Mouse (Mus musculus) liver, embryonic 12.5 days (tissue): ENCODE data around the gene Mios. TPM values are rescaled to one million over a fixed set of nuclear protein-coding genes. Genes with fewer than 3 reads are reported as not detected.
A peak's percentile ranks its signal among the peaks of the same experiment; 100 is the strongest.

ENCODE experiments used
- ATAC-seq: fragments of 200-750 bp; cut with Nextera tagmentation; 2 replicates; pipeline ENCODE4 v1.8.0; 2017; ENCODE audit warnings: moderate number of reproducible peaks, mild to moderate bottlenecking, moderate library complexity
- H3K27ac ChIP-seq: fragments of 300-500 bp; sonication (generic); 2 replicates; pipeline ENCODE4 v1.5.1; 2016; ENCODE audit warnings: mild to moderate bottlenecking
- H3K27me3 ChIP-seq: fragments of 300-500 bp; sonication (generic); replicated peaks from 2 replicates; pipeline ENCODE4 v1.6.1; 2016; ENCODE audit warnings: mild to moderate bottlenecking, moderate library complexity
- H3K36me3 ChIP-seq: fragments of 300-500 bp; sonication (generic); 2 replicates; pipeline ENCODE4 v1.6.1; 2016; ENCODE audit warnings: mild to moderate bottlenecking, moderate library complexity
- H3K4me1 ChIP-seq: fragments of 300-500 bp; sonication (generic); 2 replicates; pipeline ENCODE4 v1.6.1; 2016
- H3K4me2 ChIP-seq: fragments of 300-500 bp; sonication (generic); 2 replicates; pipeline ENCODE4 v1.6.1; 2016; ENCODE audit warnings: mild to moderate bottlenecking, moderate library complexity
- H3K4me3 ChIP-seq: fragments of 300-500 bp; sonication (generic); 2 replicates; pipeline ENCODE4 v1.5.1; 2016; ENCODE audit warnings: mild to moderate bottlenecking, moderate library complexity
- H3K9ac ChIP-seq: fragments of 300-500 bp; sonication (generic); 2 replicates; pipeline ENCODE4 v1.6.1; 2016; ENCODE audit warnings: mild to moderate bottlenecking, moderate library complexity
- H3K9me3 ChIP-seq: fragments of 300-500 bp; sonication (generic); replicated peaks from 2 replicates; pipeline ENCODE4 v1.6.1; 2016; ENCODE audit warnings: mild to moderate bottlenecking, moderate library complexity
- WGBS: fragments of 180-500 bp; shearing (Covaris S2); methylation state at CpG from one replicate; pipeline ENCODE4 v1.1.7; 2016; ENCODE audit not compliant: insufficient replicate concordance; 5-methylcytosine and 5-hydroxymethylcytosine counted together
- polyA plus RNA-seq: library from polyadenylated mRNA; unstranded; fragments of >200 nt; fragmentation: Nextera tagmentation; extraction: Ambion mirVana; gene quantifications from 2 replicates; pipeline ENCODE4 v1.2.1, GENCODE M21; 2016

The Mios gene
- polyA plus RNA-seq, 1 experiment from 2014 or later: 24.4 TPM

DNA sequence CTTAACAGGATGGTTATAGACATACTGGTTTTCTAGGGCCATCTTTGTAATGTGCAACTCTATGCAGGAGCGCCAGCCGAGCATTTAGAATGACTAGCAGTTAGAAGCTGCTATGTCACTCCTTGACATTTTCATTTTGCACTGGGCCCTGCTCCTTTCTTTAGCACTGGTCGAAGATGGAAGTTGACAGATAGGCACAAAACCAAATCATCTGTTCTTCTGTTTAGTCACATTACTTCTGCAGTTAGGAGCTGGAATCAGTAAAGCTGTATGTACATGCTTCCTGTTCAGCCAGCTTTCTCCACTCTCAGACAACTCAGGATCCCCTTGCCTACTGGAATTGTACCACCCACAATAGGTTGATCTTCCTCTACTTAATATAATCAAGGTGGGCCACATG, 1.6 kb downstream of the Mios start:
- ATAC-seq: no peak
- Histone ChIP-seq H3K9me3 (no peaks in the 10 kb centered on the region), H3K27ac (peak overlapping the region; percentile 40), H3K4me2 (peak overlapping the region; percentile 76), H3K4me1 (peaks cover 11% of the 10 kb centered on the region), H3K36me3 (peaks cover 31% of the 10 kb centered on the region), H3K4me3 (peak overlapping the region; percentile 79), H3K9ac (peak overlapping the region; percentile 94; the same call in 1 of the 2 replicates), H3K27me3 (no peaks in the 10 kb centered on the region)
- 55% methylated on average over 3 of the region's 3 CpGs for WGBS

DNA sequence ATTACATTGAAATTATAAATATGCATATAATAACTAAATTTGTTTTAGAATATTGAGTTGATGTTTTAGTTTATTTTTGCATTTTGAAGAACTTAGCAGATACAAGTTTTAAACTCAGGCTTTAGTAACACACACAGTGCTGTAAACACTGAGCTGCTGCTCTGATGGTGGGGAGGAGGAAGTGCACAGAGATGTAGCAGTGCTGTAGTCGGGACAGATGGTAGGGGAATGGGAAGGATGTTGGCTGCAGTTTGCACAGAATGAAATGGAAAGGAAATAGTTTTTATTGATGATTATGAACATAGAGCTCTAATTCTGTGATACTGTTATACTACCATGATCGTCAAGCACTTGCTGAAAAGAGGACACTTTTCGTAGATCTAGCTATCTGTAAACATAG, 18.0 kb downstream of the Mios start:
- Histone ChIP-seq H3K4me1 (no peaks in the 10 kb centered on the region), H3K9ac (no peak overlapping the region), H3K36me3 (peaks cover 66% of the 10 kb centered on the region), H3K4me3 (no peak overlapping the region), H3K27me3 (no peaks in the 10 kb centered on the region), H3K9me3 (no peaks in the 10 kb centered on the region), H3K4me2 (no peak overlapping the region), H3K27ac (no peak overlapping the region)
- 74% methylated on average over 3 of the region's 3 CpGs for WGBS
- ATAC-seq: no peak

DNA sequence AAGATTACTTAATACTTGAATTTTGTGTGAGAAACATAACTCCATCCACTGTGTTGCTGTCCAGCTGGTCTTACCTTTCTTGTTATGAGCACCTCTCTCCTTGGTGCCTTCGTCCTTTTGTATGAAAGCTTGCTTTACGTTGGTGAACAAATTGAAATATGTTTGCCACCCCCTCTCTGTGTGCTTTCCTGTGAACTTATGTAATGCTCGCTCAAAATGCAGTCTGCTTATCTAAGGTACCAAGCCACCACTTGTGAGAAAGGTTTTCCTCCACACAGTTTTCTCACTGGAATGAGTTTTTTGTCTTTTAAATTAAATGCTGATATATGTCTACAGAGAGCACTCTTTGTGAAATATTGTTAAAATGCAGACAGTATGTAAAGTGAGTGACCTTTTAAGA, 19.6 kb downstream of the Mios start:
- H3K36me3 ChIP-seq: peaks cover 72% of the 10 kb centered on the region
- no peak for ATAC-seq

DNA sequence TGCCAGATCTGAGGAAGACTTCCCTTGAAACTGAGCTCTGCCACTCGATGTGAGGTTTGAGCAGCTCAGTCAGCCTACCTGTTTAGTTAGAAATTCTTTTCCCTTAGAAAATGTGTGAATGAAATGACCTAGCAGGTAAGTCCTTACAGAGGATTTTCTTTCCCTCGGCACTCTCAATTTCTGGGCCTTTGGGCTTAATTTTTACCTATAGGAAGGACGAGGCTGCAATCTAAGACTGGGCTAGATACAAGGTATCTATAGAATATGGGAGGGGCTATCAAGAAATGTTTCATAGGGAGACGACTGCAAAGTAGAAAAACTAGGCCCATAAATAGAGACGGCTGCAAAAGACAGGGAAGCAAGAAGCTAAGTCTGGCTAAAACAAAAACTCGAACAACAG, 49.3 kb downstream of the Mios start:
- WGBS: 5% methylated on average over 6 of the region's 6 CpGs
- Histone ChIP-seq H3K4me1 (peaks cover 20% of the 10 kb centered on the region), H3K4me2 (peak overlapping the region; percentile 79), H3K27ac (peak overlapping the region; percentile 74), H3K4me3 (peak overlapping the region; percentile 88), H3K9me3 (no peaks in the 10 kb centered on the region), H3K36me3 (peaks cover 29% of the 10 kb centered on the region), H3K27me3 (no peaks in the 10 kb centered on the region), H3K9ac (peak overlapping the region; percentile 77)
- no peak for ATAC-seq

More for the DNA sequence above, 19.6 kb downstream of the Mios start:
- H3K27ac ChIP-seq: no peak overlapping the region
- H3K9ac ChIP-seq: no peak overlapping the region
- no peaks in the 10 kb centered on the region for H3K4me1 ChIP-seq
- H3K27me3 ChIP-seq: no peaks in the 10 kb centered on the region
- no peaks in the 10 kb centered on the region for H3K9me3 ChIP-seq
- H3K4me3 ChIP-seq: no peak overlapping the region
- 76% methylated on average over 3 of the region's 3 CpGs for WGBS
- no peak overlapping the region for H3K4me2 ChIP-seq

DNA sequence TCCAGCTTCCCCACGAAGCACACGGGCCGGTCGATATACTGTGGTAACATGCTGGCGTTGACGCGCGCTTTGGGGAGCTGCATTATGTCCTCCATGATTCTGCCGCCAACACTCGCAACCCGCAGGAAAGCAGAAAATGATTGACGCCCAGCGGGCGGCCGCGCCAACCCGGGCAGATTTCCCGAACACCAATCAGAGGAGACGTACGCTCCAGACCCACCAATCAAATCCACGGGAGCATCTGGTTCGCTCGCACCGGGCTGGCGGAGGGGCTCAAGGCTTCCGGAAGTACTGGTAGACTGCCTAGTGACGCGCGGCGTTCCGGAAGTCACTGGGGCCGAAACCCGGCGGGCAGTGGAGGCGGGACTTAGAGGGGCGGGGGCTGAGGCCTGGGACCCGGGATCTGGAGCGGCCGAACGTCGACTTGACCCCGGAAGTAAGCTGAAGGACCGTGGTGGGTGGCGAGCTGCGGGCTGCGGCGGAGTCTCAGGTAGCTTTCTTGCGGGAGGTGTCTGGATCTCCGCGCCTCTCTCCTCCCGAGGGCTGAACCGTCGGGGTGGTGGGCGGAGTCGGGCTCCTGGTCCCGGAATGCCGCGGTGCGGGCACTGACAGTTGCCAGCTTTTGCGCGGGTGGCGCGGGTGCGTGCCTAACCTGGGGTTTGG, 50.1 kb downstream of the Mios start, which contains the start of the genes Rpa3, Umad1 and Gm45062:
Gene Rpa3, minus strand, starts transcription at position 170 of the 663 bp plus-strand sequence.
Gene Umad1, plus strand, starts transcription at position 285 of the 663 bp plus-strand sequence.
Gene Gm45062, plus strand, starts transcription at position 447 of the 663 bp plus-strand sequence.
- Histone ChIP-seq H3K36me3 (peaks cover 21% of the 10 kb centered on the region), H3K27me3 (no peaks in the 10 kb centered on the region), H3K4me1 (peaks cover 20% of the 10 kb centered on the region), H3K4me2 (peak within 1 kb of the TSS; percentile 88), H3K9ac (peak within 1 kb of the TSS; percentile 84), H3K4me3 (peak within 1 kb of the TSS; percentile 88), H3K27ac (peak within 1 kb of the TSS; percentile 86), H3K9me3 (no peaks in the 10 kb centered on the region)
- WGBS: under 1% methylated on average over 64 of the region's 64 CpGs
- ATAC-seq: peak; percentile 100

DNA sequence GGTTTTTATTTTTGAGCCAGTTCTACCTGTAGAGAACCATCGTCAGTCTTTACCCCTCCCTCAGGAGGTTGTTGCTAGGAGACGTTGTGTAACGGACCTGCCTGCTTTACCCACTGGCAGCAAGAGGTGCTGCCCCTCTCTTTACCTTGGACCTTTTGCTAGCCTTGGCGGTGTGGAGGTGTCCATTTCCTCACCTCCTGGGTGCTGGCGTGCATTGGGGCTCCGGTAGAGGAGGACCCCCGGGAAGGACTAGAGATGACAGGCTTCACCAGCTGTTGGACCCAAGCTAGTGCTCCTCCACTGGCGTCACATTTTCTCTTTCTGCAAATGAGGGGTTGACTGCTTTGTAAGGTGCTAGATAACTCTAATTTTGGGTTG, 50.6 kb downstream of the Mios start:
- ATAC-seq: peak; percentile 7
- peaks cover 20% of the 10 kb centered on the region for H3K4me1 ChIP-seq
- peak overlapping the region; percentile 84 for H3K9ac ChIP-seq
- H3K9me3 ChIP-seq: no peaks in the 10 kb centered on the region
- peaks cover 16% of the 10 kb centered on the region for H3K36me3 ChIP-seq
- no peaks in the 10 kb centered on the region for H3K27me3 ChIP-seq
- peak overlapping the region; percentile 88 for H3K4me3 ChIP-seq
- 2% methylated on average over 8 of the region's 8 CpGs for WGBS
- H3K4me2 ChIP-seq: peak overlapping the region; percentile 88
- H3K27ac ChIP-seq: peak overlapping the region; percentile 86

DNA sequence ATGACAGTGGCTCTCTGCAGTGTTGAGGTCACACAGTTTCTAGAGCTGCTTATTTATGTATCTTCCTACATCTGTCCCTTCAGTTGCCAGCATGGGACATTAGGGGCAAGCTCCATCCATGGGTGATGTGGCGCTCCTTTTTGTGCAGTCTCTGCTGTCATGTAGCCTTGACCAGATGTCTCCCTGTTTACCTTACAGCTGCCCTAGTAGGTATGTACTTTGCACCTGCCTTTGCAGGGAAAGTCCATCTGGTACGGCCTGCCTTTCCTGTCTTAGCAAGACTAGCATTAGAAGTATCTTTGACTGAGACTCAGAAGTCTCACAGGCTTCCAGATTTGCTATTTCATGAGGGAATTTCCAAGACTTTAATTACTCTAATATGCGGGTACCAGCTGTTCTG, 62.0 kb downstream of the Mios start:
- H3K4me3 ChIP-seq: no peak overlapping the region
- H3K4me2 ChIP-seq: no peak overlapping the region
- H3K9me3 ChIP-seq: no peaks in the 10 kb centered on the region
- ATAC-seq: peak; percentile 42; the same call in 1 of the 2 replicates
- H3K27me3 ChIP-seq: no peaks in the 10 kb centered on the region
- no peak overlapping the region for H3K27ac ChIP-seq
- peaks cover 8% of the 10 kb centered on the region; the same call in 1 of the 2 replicates for H3K4me1 ChIP-seq
- 79% methylated on average over 3 of the region's 3 CpGs for WGBS
- peaks cover 10% of the 10 kb centered on the region for H3K36me3 ChIP-seq
- H3K9ac ChIP-seq: no peak overlapping the region

DNA sequence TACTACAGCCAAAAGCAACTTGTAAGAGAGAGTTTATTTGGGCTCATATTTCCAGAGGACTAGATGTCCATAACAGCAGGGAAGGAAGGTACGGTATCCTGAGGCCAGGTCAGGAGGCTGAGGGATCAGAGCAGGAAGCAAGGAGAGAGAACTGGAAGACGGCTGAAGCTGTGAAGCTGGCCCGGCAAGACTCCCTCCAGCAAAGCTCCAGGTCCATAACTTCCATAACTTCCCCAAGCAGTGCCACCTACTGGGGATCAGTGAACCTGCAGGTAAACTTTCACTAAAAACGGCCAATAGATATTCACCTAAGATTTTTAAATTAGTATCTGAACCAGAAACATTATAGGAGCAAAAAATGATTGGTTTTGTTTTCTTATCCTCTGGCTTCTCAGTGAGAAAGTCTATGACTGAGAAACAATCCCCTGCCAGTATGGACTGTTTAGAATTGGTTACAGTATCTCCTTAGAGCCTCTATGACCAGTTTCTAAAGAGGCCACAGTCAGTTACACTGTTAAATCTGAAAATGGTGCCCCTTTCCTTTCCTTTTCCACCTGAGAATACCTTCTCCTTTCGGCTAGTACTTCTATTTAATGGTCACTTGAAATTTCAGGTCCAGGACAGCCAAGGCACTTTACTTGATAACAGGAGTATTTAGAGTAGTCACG, 65.5 kb downstream of the Mios start:
- Histone ChIP-seq H3K4me1 (peaks cover 11% of the 10 kb centered on the region), H3K4me3 (no peak overlapping the region), H3K9me3 (no peaks in the 10 kb centered on the region), H3K27ac (no peak overlapping the region), H3K27me3 (no peaks in the 10 kb centered on the region), H3K9ac (no peak overlapping the region), H3K36me3 (peaks cover 15% of the 10 kb centered on the region), H3K4me2 (no peak overlapping the region)
- ATAC-seq: peak; percentile 57; the same call in 1 of the 2 replicates
- WGBS: 35% methylated on average over 6 of the region's 6 CpGs

DNA sequence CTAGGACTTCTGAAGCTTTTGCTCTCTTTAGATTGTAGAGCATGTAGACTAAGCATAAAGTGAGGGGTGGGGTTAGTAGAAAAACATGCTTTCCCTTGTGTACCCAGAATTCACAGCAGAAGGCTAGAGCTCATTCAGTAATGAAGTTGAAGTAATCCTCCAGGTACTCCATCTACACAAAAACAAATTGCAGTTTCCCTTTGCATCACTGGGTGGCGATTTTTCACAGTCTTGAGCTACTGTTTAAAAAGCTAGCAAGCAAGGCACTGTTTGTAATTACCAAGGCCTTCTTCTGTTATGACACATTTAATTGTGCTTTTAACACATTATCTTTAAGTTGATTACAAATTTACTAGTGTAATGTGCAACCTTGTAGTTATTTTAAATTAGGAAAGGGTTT, 66.1 kb downstream of the Mios start:
- peaks cover 15% of the 10 kb centered on the region for H3K36me3 ChIP-seq
- H3K4me1 ChIP-seq: peaks cover 5% of the 10 kb centered on the region
- no peaks in the 10 kb centered on the region for H3K9me3 ChIP-seq
- H3K4me3 ChIP-seq: no peak overlapping the region
- H3K27me3 ChIP-seq: no peaks in the 10 kb centered on the region
- H3K27ac ChIP-seq: no peak overlapping the region
- no peak overlapping the region for H3K4me2 ChIP-seq
- no peak for ATAC-seq
- 10% methylated on average over 1 of the region's 1 CpGs for WGBS
- no peak overlapping the region for H3K9ac ChIP-seq

DNA sequence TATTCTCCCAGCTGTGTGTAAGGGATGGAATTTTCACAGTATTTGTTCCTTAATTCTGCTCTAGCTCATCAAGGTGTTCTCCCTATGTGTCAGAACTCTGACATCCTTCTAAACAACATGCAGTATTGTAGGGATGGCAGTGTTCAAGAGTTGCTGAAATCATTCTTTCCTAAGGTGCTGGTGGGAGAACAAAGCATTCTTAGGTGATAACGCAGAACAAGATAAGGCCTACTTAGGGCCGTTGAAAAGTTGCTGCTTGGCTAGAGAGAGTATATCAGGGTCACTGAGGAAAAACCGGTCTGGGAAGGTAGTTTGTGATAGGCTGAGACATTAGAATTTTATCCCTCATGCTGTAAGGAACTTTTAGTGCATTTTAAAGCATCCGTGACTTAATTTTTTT, 67.4 kb downstream of the Mios start:
- 29% methylated on average over 4 of the region's 4 CpGs for WGBS
- ATAC-seq: no peak

DNA sequence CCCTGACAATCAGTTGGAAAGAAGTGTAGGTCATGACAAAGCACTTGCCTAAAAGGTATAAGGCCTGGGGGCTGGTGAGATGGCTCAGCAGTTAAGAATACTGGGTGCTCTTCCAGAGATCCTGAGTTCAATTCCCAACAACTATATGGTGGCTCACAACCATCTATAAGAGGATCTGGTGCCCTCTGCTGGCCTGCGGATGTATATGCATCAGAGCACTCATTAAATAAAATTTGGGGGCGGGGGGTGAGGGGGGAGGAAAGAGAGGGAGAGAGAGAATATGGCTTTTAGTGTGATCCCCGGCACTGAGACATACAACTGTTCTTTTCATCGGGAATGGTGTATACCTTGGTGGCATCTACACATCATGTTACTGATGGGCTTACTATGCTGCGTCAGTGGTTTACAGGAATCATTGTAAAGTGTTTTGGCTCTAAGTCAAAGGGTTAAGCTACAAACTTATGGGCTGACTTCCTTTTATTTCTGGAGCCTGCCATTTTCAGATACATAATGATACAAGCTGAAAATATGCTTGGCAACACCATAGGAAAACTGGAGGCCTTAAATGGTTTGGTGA, 69.5 kb downstream of the Mios start:
- Histone ChIP-seq H3K27ac (no peak overlapping the region), H3K9ac (no peak overlapping the region), H3K9me3 (no peaks in the 10 kb centered on the region), H3K36me3 (peaks cover 5% of the 10 kb centered on the region), H3K4me3 (no peak overlapping the region), H3K4me1 (peaks cover 4% of the 10 kb centered on the region), H3K27me3 (no peaks in the 10 kb centered on the region), H3K4me2 (no peak overlapping the region)
- 63% methylated on average over 5 of the region's 5 CpGs for WGBS
- no peak for ATAC-seq

More for the DNA sequence above, 67.4 kb downstream of the Mios start:
- Histone ChIP-seq H3K4me3 (no peak overlapping the region), H3K9ac (no peak overlapping the region), H3K36me3 (peaks cover 11% of the 10 kb centered on the region), H3K9me3 (no peaks in the 10 kb centered on the region), H3K4me2 (no peak overlapping the region), H3K27me3 (no peaks in the 10 kb centered on the region), H3K4me1 (peaks cover 4% of the 10 kb centered on the region), H3K27ac (no peak overlapping the region)

DNA sequence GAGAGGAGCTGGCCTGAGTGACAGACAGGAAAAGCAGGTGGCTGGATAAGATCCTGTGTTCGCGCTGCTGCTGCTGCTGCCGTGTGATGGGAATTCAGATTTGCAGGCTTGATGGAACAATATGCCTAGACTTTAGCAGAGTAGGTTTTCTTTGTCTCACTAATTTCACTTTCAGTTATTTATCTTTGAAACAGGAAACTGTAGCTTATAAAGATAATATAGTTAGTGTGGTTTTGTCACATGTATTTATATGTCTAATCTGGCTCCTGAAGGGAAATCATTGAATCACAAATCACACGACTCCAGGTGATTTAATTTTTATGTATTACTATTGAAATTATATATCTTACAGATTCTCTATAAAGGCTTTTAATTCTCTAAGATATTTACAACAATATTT, 74.2 kb downstream of the Mios start:
- Histone ChIP-seq H3K27ac (no peak overlapping the region), H3K27me3 (no peaks in the 10 kb centered on the region), H3K4me1 (no peaks in the 10 kb centered on the region), H3K9me3 (no peaks in the 10 kb centered on the region), H3K36me3 (peaks cover 10% of the 10 kb centered on the region), H3K9ac (no peak overlapping the region), H3K4me3 (no peak overlapping the region), H3K4me2 (no peak overlapping the region)
- no peak for ATAC-seq
- 54% methylated on average over 4 of the region's 4 CpGs for WGBS
